Mouse (Mus musculus) natural killer cell, adult 2 months (primary cell): Measurements from ENCODE around the gene Rnf111.
A peak's percentile ranks its signal among the peaks of the same experiment; 100 is the strongest.
"Not testable (repeated sequence)": the region's sequence is repeated elsewhere in the genome, so short reads cannot be mapped to it uniquely, and the experiment has no call there.

ENCODE experiments used
- DNase-seq, 2 experiments: peaks; one replicate each; pipeline ENCODE4 v3.0.0; 2022; ENCODE audit warnings: low spot score in 2 of 2

The Rnf111 gene

DNA sequence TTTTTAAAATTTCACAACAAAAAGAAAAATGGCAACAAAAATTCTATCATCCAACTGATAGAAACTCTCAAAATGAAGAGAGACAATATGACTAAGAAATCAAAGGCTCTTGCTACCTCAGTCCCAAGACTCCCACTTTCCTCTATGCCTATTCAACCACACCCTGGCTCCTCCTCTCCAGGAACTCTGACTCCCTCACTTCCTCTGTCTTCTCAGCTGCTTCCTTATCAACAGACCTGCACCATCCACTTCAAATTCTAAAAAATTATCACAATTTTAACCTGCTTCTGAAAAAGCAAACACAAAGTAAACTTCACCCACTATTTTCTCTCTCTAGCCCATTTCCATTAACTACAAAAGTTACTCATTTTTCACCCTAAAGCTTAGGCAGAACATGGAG is 6.5 kb downstream of the Rnf111 start:
- DNase-seq = no peak

DNA sequence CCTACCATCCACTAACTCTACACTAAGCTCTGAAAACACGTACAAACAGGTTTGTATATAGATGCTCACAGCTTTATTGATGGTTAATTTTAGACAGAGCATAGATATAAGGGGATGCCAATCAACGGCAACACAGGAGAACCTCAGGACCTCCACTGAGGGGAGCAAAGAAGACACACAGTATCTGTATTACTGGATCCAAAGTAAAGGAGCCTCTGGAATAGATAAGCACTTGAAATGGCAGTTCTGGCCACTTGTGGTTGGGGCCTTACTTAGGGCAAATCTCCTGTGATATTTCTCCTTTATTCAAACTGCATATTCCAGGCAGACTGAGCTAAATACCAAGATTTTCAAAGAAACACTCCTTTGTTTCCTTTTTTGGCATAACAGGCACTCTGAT is 10.5 kb downstream of the Rnf111 start:
- no peak for DNase-seq

DNA sequence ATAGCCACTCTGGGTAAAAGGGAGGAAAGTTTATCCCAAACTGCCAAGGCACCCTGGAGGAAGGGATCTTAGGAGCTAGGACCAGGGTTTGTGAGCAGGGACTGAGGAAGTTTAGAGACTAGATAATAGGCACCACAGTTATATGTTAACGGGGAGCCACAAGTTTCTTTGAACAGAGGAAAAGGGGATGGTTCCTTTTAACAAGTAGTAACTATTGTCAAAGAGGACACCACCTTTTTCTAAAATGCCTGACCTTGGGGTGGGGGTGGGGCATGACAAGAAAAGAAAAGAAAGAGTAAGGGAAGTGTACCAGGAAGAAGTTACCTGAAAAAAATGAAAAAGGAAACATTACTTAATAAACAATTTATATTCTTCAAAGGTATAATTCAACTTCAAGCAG is 12.3 kb downstream of the Rnf111 start:
- DNase-seq = no peak

DNA sequence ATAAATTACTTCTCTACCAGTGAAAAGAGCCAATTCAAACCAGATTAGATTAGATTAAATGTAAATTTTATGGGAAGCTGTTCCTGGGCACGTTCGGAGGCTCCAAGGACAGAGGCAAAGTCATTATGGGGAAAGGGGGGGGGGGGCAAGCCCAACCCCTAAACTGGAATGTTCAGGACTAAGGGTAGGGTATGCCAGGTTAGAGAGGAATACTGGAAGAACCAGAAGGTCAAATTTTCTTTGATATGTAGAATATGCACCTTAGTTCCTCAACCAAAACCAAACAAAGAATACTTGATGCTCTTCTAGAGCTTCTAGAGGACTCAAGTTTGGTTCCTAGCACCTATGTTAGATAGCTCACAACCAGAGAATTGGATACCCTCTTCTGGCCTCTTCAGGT is 16.1 kb downstream of the Rnf111 start:
- no peak for DNase-seq

DNA sequence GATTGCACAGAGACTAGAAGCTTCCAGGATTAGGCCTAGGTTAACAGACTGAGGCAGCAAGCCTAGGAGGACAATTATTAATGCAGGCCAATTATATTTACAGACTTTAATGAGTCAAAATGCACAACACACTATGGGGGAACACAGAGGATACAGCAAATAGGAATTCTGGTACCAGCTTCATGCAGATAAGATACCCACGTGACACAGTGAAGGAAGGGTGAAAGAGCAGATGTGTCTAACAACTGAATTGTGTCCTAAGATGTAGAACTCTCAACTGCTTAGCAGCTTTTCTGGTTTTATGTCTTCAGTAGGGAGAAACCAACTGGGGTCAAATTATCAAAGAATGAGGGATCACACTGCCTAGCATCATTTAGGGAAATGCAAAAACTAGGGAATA is 17.7 kb downstream of the Rnf111 start:
- DNase-seq = no peak

DNA sequence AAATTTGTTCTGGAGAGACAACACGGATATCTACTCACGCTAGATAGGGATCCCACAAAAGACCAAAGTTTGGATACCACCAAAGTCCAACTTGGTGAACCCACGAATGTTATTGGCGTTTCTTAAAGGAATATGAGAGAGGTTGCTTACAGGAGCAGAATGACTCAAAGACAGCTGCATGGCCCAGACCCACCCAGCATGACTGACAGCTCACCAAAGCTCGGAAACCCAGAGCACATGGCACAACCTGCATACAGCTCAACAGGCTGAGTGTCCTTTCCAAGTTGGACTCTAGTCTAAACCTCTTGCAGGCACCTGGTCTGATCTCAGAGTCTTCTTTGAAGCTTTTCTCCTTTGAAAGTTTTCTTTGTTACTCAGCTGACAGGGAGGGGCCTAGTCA is 20.0 kb downstream of the Rnf111 start:
- DNase-seq = no peak

DNA sequence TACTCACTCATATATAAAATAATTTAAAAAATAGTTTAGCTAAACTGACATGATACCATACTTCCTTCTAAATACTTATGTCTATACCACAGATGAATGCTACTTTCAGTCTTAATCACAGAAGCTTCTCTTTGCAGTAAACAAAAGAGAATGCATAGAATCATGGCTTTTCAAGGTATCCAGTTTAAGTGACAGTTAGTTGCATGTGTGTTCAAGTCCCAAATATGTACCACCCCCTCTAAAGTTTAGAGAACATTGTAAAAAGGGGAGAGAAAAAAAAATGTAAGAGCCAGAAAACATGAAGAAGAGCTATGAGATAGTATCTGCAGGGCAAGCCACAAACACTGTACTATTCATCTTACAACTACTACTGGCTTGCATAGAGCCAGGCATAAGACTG is 21.7 kb downstream of the Rnf111 start:
- DNase-seq = no peak

DNA sequence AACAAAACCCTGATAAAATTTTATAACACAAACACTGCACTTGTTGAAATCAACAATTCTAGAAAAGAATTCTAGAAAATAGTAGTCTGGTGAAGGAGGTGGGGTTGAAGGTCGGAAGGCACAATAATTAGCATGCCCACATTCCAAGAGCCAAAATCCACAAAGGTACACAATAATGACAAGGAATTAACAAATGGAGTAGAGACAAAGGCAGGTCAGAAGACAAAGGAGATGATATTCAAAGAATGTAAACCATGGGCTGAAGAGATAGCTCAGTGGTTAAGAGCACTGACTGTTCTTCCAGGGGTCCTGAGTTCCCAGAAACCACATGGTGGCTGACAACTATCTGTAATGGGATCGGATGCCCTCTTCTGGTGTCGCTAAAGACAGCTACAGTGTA is 26.3 kb downstream of the Rnf111 start:
- no peak for DNase-seq

DNA sequence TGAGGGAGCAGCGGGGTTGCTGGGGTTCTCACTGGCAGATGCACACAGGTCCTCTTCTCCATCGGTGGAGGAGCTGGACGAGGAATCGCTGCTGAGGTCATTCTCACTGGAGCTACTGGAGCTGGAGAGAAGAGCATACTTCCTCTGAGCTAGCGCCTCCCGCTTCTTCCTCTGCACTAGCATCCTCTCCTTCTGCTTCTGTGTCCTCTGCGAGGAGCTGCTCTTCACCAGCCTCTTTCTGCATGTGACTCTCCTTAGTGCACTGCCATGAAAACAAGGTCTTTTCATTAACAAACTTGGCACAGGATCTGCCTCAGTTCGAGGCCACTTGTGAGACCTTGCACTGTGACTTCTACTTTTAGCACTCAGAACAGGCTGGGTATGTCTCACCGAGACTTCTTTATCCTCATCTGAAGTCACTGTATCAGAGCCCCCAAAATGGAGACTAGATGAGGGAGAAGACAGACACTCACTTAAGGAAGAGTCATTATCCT is 27.7 kb downstream of the Rnf111 start:
- DNase-seq = no peak

DNA sequence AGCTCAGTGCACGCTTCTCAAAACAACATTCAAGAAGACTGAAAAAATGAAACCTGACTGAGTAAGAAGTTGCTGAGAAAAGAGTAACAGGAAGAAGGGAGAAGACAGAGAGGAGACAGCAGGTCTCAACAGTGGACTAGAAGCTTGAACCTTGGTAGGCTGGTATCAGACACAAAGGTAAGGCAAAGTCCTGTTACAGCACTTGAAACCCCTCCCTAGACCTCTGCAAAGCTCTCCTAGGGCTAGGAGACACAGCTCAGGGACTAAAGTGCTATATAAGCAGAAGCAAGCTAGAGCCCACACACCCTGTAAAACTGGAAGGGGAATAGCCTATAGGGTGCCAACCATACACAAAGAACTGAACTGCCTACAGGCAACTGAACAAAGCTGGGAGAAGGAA is 30.1 kb downstream of the Rnf111 start:
- no peak for DNase-seq

DNA sequence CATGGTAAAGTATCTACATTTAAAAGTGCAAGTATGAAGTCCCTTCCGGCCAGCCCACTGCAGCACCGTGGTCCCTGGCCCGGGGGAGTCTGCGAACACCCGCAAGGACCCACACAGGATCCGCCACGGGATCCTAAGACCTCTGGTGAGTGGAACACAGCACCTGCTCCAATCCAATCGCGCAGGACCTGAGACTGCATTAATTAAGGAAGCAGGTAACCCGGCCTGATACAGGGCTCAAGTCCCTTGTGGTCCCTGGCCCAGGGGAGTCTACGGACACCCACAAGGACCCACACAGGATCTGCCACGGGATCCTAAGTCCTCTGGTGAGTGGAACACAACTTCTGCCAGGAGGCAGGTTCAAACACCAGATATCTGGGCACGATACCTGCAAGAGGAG is 40.4 kb downstream of the Rnf111 start:
- not testable (repeated sequence) for DNase-seq

DNA sequence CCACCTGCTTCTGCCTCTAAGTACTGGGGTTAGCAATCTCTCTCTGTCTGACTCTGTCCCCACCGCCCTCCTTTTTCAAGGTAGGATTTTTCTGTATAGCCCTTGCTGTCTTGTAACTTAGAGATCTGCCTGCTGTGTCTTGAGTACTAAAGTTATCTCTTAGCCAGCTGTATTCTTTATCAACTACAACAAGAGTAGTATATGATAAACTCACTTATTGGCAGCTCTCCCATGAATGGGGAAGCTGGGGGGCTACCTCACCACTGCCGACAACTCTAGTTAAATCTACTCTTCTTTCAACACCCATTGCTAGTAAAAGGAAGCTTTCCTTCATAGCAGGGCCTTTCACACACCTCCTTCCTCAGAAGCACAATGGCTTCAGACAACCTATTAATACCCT is 51.2 kb downstream of the Rnf111 start:
- no peak for DNase-seq

DNA sequence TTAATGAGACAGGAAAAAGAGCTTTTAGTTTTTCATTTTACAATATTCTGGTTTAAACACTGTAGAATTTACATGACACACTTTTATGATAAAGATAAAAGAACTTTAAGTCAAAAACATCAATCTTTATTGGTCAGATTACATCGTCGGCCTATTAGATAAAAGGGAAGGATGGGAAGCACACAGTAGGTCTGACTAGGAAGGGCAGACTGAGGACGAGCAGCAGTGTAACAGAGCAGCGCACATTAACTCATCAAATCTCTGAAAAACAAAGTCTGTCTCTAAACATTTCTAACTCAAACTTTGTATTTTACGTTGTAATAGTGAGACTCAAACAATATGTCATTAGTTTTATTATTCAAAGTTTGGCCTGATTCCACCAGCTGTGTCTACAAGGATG is 54.5 kb downstream of the Rnf111 start:
- DNase-seq = no peak

DNA sequence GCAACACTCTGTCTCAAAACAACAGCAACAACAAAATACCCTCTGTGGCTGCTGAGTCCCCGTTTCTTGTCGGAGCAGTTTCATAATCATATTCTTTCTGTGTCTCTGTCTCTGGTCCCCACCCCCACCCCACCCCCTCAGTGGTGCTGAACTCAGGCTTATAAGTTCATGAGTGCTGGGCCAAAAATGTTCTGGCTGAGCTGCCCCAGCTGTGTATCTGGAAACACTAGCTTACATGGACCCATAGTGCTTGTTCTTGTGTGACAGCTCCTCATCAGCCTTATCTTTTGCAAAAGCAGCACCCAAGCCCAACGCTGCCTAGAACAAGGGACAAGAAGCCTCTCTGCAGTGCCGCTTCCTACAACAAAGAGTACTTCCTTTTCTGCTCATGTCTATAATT is 63.6 kb downstream of the Rnf111 start:
- no peak for DNase-seq

DNA sequence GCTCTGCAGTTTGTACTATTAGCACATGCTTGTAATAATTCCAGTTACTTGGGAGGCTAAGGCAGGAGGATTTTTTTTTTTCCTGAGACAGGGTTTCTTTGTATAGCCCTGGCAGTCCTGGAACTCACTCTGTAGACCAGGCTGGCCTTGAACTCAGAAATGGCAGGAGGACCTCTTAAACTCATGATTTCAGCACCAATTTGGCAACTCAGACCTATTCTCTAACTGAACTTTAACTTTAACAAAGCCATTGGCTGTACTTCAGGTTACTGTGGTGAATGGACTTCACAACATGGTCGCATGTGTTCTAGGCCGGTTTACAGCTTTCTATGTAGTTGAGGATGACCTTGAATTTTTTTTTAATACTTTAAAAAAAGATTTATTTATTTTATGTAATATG is 80.9 kb downstream of the Rnf111 start:
- no peak for DNase-seq

DNA sequence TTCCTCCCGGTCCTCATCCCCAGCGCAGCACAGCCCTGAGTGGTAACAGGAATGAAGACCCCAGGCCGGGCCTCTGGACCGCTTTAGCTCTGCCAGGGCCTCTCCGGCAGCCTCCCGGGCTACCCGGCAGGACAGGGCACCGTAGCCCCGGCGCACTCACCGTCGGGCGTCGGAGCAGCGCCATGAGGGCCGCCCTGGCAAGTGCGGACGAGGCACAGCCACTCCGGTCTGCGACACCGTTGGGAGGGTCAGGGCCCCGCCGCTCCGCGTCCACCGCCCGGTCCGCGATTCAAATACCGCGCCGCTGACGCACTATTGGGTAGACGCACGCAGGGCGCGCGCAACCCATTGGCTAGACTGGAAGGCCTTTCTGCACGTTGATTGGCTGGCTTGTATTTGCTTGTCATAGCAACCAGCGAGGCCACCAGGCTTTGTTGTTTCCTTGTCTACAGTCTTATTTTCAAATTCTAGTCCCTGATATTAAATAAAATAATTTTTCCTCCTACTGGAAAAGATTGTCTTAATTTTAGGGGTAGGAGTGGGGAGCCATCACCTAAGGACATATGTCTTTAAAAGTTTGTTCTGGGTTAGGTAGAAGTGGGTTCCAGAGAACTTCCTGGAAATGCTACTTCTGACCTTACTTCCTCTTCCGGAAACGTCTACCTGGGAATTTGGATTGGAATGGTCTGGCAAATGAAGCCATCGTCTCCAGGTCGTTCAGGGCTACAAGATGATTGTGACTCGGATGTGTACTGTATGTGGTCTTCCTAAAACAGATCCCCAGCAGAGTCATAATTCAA is 82.1 kb downstream of the Rnf111 start, which contains the start of gene Ccnb2:
Gene Ccnb2 (minus strand): TSS at position 291 of the 800 bp plus-strand sequence.
- DNase-seq = peak; percentile 75 to 78

DNA sequence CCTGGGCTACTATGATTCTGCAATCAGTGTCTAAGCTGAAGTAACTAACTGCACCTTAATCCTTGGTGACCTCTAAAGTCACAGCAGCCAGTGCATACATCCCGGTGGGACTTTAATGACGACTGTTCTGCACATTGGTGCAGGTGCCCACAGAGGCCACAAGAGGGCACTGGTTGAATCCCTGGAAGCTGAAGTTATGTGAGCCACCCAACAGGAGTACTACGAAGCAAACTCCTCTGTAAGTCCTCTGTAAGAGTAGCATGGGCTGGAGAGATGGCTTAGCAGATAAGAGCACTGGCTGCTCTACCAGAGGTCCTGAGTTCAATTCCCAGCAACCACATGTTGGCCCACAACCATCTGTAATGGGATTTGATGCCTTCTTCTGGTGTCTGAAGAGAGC is 87.1 kb downstream of the Rnf111 start:
- DNase-seq = peak in 1 of 2 experiments; percentile 21

DNA sequence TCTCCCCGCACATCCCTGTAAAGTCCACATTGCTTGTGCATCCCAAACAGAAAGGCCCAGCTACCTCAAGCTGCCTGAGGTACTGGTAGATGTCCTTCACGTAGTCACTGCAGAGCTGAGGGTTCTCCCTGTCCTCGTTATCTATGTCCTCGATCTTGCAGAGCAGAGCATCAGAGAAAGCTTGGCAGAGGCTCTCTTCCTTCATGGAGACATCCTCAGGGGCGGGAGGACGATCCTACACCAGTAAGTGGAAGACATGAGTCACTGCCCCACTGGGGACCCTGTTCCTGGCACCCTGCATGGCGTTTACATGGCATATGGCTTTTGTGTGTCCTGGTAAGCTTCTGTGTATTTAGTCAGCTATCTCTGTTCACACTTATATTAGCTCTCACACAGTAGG is 90.5 kb downstream of the Rnf111 start:
- no peak for DNase-seq

DNA sequence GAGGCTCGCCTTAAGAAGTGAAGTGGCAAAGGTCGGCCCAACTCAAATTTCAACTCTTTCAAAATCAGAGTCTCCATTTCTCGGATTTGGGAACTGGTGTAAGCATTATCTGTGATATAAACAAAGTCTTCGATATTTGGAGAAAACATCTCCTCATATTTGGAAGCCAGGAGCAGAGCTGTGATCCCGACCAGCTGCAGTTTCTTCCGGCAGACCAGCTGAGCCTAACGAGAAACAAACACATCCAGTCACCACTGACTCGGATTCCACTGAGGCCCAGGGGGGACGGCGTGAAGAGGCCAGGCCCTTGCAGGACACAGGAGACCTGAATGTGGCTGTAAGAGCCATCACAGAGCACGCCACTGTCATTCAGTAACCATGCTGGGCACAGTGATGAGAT is 92.9 kb downstream of the Rnf111 start:
- no peak for DNase-seq

DNA sequence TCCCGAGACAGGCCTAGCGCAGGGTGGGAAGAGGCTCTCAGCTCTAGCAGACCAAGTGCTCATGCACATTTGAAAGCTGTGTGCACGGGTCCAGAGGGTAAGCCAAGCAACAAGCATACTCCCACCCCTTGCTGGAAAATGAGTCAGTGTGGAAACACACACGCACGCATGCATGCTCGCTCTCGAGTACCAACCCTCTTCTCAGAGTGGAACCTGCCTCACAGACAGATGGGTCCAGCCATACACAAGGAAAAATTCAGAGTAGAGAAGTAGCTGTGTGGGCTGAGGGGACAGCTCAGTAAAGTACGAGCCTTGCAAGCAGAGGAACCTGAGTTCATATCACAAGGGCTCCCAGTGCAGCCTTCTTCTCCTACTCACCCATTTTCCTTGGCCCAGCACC is 93.8 kb downstream of the Rnf111 start:
- no peak for DNase-seq

DNA sequence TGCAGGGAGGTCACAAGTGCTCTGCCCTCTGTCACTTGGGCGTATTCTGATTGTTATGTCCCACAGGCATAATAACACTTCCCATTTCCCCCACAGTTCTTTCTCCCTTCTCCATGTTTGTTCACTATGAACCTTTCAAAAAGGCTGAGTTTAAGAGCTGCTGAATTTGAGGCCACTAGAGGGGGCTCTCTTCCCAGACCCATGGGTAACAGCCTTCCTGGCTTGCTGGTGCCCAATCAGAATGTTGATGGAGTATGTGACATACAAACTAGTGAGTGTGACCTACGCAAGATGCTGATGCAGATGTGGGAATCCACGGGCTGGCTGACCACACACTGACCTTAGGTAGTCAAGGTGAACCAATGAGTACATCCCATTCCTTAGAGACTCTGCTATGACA is 94.7 kb downstream of the Rnf111 start:
- no peak for DNase-seq

DNA sequence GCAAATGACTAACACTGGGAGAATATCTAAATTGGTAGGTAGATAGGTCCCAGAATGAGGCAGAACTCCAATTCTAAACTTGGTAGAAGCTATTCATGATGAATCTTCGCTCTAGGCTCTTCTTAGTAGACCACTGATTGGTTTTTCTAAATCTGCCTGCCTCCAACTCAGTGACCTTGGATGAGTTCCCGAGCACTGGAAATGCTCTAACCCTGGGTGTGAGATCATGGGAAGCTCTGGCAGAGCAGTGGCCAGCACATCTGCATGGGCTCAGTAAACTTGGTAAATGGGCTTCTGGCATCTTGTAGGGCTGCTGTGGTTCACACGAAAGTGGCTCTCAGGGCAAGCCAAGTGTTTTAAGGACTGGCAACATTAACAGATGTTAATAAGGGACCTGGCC is 96.9 kb downstream of the Rnf111 start:
- no peak for DNase-seq

DNA sequence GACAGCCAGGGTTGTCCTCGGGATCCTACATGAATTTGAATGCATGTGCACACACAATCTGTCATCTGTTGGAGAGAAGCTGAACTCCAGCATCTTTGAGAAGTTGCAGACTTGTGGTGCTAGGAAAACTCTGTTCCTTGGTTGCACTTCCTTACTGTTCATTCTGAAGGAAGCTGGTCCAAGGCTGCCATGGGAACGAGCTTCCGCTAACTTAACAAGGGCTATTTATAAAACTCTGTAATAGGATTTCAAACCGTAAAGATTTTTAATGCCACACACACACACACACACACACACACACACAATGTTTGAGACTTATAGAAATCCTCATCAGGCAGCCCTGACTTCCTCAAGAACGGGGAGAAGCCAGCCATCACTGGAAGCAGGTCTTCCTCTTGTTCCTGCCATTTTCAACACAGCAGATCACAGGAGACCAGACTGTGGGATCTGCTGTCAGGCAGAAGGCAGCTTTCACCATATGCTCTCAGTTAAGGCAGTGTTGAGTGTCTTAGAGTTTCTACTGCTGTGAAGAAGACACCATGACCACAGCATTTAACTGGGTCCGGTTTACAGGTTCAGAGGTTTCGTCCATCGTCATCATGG is 101.5 kb downstream of the Rnf111 start:
- DNase-seq = no peak

DNA sequence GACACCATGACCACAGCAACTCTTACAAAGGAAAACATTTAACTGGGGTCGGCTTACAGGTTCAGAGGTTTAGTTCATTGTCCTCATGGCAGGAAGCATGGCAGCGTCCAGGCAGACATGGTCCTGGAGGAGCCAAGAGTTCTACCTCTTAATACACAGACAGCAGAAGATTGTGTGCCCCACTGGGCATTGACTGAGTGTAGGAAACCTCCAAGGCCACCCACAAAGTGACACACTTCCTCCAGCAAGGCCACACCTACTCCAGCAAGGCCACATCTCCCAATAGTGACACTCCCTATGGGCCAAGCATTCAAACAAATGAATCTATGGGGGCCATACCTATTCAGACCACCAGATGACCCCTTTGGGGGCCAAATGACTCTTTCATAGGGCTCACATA is 107.4 kb downstream of the Rnf111 start:
- no peak for DNase-seq
